Mouse (Mus musculus) midbrain, embryonic 11.5 days (tissue): ENCODE measurements around the gene C3ar1. TPM values are rescaled to one million over a fixed set of nuclear protein-coding genes. Genes with fewer than 3 reads are reported as not detected.

Source experiments
- ATAC-seq: fragments of 200-750 bp; cut with Nextera tagmentation; 2 replicates; pipeline ENCODE4 v1.8.0; 2017; ENCODE audit warnings: moderate TSS enrichment, moderate library complexity; ENCODE audit not compliant: low FRiP score
- DNase-seq: peaks from one replicate; pipeline ENCODE4 v3.0.0; 2015; ENCODE audit warnings: low spot score; ENCODE audit errors: missing footprints
- H3K27ac ChIP-seq: fragments of 300-500 bp; sonication (generic); 2 replicates; pipeline ENCODE4 v1.5.1; 2014; ENCODE audit warnings: low read depth, low read length
- H3K27me3 ChIP-seq: fragments of 300-500 bp; sonication (generic); 2 replicates; pipeline ENCODE4 v1.6.1; 2014; ENCODE audit warnings: mild to moderate bottlenecking, low read length, moderate library complexity, mixed read lengths; ENCODE audit not compliant: control insufficient read depth, insufficient read depth
- H3K36me3 ChIP-seq: fragments of 300-500 bp; sonication (generic); 2 replicates; pipeline ENCODE4 v1.6.1; 2014; ENCODE audit warnings: mild to moderate bottlenecking, low read length, moderate library complexity, mixed read lengths; ENCODE audit not compliant: control insufficient read depth, insufficient read depth
- H3K4me1 ChIP-seq: fragments of 300-500 bp; sonication (generic); 2 replicates; pipeline ENCODE4 v1.6.1; 2014; ENCODE audit warnings: low read length; ENCODE audit not compliant: control insufficient read depth, insufficient read depth
- H3K4me2 ChIP-seq: fragments of 300-500 bp; sonication (generic); 2 replicates; pipeline ENCODE4 v1.6.1; 2014; ENCODE audit warnings: mild to moderate bottlenecking, moderate library complexity
- H3K4me3 ChIP-seq: fragments of 300-500 bp; sonication (generic); 2 replicates; pipeline ENCODE4 v1.5.1; 2014; ENCODE audit warnings: low read depth, low read length
- H3K9ac ChIP-seq: fragments of 300-500 bp; sonication (generic); 2 replicates; pipeline ENCODE4 v1.6.1; 2014; ENCODE audit warnings: low read length
- H3K9me3 ChIP-seq: fragments of 300-500 bp; sonication (generic); 2 replicates; pipeline ENCODE4 v1.6.1; 2016; ENCODE audit warnings: low read length; ENCODE audit not compliant: control insufficient read depth
- WGBS: fragments of 180-500 bp; shearing (Covaris S2); extraction: QIAGEN DNeasy Blood & Tissue Kit; methylation state at CpG from one replicate; pipeline ENCODE4 v1.1.7; 2014; 5-methylcytosine and 5-hydroxymethylcytosine counted together
- polyA plus RNA-seq: library from polyadenylated mRNA; unstranded; fragments of >200 nt; fragmentation: Nextera tagmentation; extraction: Ambion mirVana; gene quantifications from 2 replicates; pipeline ENCODE4 v1.2.1, GENCODE M21; 2014

The C3ar1 gene
- polyA plus RNA-seq, 1 experiment from 2014 or later = 2.0 TPM

DNA sequence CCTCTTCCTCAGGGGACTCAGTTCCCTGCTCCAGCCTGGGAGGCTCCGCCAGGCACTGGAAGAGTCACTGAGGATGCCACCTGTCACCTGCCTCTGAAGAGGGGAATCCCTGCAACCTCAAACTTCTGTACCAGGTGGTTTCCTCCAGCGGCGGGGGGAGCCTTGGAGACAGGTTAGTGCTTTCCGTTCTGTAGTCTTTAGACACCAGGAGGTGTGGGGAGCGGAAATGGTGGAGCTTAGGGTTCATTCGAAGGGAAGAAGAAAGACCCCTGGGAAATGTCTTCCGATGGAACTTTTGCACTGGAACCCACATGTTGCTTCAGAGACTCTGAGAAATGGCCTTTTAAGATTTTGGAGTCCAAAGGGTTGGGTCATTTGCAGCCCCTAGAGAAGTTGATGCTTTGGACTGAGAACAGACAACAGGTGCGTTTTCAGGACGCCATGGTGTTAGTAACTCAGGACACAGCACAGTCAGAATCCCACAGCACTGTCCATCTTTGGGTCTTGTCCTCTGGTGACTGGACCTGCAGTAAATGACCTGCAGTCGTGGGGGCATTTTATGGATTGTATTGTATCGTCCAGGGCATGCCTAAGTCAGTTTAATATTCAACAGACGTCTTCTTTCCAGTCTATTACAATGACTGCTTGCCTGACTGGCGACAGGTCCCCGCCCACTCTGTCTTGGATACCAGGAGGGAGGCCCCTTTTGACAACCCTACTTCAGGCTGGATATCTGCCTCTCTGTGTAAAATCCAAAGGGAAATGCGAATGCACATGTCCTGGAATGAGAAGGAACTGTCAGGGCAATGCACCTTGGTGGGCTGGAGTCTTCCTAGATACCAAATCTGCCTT lies 34.9 kb downstream of the C3ar1 start:
- H3K9ac ChIP-seq = peak overlapping the region; percentile 89; the same call in 1 of the 2 replicates
- peaks cover 13% of the 10 kb centered on the region for H3K4me1 ChIP-seq
- H3K27me3 ChIP-seq = no peaks in the 10 kb centered on the region
- no peak; the same call in none of the 2 replicates for ATAC-seq
- H3K4me3 ChIP-seq = peak overlapping the region; percentile 81
- peak; percentile 87 for DNase-seq
- 24% methylated on average over 15 of the region's 15 CpGs for WGBS
- H3K9me3 ChIP-seq = no peaks in the 10 kb centered on the region
- H3K4me2 ChIP-seq = peak overlapping the region; percentile 94
- H3K27ac ChIP-seq = no peak overlapping the region
- no peaks in the 10 kb centered on the region for H3K36me3 ChIP-seq

DNA sequence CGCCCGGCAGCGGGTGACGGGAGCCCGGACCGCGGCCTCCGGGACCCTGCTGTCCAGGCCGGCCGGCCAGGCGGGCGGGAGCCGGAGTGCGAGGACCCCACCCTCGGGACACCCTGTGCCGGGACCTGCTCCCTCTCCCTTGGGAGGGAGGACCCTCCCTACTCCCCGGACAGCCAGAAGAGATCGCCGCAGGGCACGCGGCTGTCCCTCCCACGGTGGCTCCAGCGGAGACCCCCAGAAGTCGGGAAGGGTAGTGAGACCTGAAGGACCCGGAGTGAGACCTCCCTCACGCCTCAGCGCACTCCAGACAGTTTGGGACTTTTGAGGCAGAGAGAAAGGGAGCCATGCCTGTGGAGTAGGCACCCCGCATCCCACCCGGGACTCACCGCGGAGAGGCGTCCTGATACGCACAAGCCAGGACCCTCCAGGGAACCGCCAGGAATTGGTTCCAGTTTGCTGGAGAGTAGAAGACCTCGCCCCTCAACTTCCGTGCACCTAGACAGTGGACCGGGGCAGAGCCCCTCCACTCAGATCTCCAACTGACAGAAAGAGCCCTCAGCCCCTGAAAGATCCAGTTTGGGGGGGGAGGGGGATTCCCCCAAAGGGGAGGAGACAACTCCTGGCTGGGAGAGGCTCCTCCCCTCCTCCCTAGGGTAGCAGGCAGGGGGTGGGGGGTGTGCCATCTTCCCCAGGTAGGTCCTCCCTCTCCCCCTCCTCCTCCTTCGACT lies 35.7 kb downstream of the C3ar1 start:
- Histone ChIP-seq H3K27ac (no peak overlapping the region), H3K4me2 (peak overlapping the region; percentile 94), H3K4me1 (peaks cover 10% of the 10 kb centered on the region), H3K9ac (peak overlapping the region; percentile 89), H3K4me3 (peak overlapping the region; percentile 81), H3K27me3 (no peaks in the 10 kb centered on the region), H3K9me3 (no peaks in the 10 kb centered on the region), H3K36me3 (no peaks in the 10 kb centered on the region)
- peak; percentile 94 for DNase-seq
- peak; percentile 67 for ATAC-seq
- under 1% methylated on average over 35 of the region's 38 CpGs for WGBS

DNA sequence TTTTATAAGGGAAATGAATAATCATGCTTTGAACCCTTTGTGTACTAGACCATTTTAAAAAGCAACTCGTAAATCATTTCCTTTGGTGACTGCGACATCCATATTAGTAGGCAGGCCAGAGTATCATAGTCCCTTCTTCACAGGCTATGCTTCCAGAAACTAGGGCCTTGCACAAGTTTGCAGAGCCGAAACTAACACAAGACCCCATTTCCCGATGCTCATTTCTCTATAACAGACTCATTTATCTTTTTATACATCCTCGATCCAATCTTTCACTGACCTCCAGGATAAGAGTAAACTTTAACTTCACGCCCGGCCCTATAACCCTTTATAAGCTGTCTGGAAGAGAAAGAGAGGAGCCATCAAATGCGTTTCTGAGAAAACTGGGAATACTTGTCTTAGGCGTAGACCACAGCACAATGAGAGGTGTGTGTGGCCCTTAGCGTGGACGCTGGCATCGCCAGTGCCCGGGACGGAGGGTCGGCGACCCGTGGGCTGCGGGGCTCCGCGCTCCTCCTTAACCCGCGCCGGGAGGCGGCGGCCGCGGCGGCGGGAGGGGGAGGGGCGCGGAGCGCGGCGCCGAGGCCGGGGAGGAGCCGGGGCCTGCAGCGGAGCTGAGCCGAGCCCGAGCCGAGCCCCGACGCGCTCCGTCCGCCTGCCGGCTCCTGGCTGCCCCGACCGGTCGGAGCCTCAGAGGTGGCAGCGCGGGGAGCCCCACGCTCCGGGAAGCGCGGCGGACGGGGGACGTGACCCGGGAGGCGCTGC lies 36.5 kb downstream of the C3ar1 start, which contains the start of gene Foxj2:
Gene Foxj2, plus strand, starts transcription at position 609 of the 765 bp plus-strand sequence.
- peak; percentile 89 for ATAC-seq
- peak within 1 kb of the TSS; percentile 94 for H3K4me2 ChIP-seq

DNA sequence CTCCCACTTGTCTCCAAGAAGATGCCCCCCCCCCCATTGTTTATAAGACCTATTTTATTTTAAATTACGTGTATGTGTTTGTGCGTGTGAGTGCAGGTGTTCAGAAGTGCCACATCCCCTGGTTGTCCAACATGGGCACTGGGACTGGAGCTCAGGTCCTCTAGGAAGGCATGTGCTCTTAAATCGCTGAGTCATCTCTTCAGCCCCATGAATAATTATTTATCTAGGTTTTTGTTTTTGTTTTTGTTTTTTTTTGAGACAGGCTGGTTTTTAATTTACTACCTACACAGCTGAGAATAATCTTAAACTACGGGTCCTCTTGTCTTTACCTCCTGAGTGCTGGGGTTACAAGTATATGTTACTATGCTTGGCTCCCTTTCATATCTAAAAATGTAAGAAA lies 42.3 kb downstream of the C3ar1 start:
- H3K27me3 ChIP-seq = no peaks in the 10 kb centered on the region
- no peaks in the 10 kb centered on the region for H3K9me3 ChIP-seq
- DNase-seq (no peak), ATAC-seq (no peak)
- H3K4me3 ChIP-seq = no peak overlapping the region
- peaks cover 4% of the 10 kb centered on the region for H3K4me1 ChIP-seq
- H3K27ac ChIP-seq = no peak overlapping the region
- 82% methylated on average over 4 of the region's 4 CpGs for WGBS
- no peaks in the 10 kb centered on the region for H3K36me3 ChIP-seq
- H3K4me2 ChIP-seq = no peak overlapping the region
- H3K9ac ChIP-seq = no peak overlapping the region

More for the DNA sequence above, 36.5 kb downstream of the C3ar1 start, which contains the start of gene Foxj2:
- Histone ChIP-seq H3K27ac (no peak within 1 kb of the TSS), H3K27me3 (no peaks in the 10 kb centered on the region), H3K36me3 (no peaks in the 10 kb centered on the region), H3K4me1 (peaks cover 10% of the 10 kb centered on the region), H3K9me3 (no peaks in the 10 kb centered on the region), H3K9ac (peak within 1 kb of the TSS; percentile 89), H3K4me3 (peak within 1 kb of the TSS; percentile 81)
- WGBS = 2% methylated on average over 53 of the region's 61 CpGs
- DNase-seq = peak; percentile 96

DNA sequence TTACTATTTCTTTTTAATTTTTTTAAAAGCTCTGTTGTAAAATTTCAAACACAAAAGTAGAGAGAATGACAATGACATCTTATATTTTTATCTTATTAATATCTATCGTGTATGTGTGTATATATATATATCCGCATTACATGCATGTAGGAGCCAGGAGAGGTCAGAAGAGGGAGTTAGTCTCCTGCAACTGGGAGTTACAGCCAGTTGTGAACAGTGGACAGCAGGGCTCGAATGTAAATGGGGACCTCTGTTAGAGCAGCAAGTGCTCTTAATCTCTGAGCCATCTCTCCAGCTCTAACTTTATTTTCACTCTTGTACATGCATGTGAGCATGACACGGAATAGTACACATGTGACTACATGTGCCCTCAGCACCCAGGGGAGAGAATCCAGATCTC lies 43.2 kb downstream of the C3ar1 start:
- no peaks in the 10 kb centered on the region for H3K36me3 ChIP-seq
- no peak for ATAC-seq
- no peaks in the 10 kb centered on the region for H3K27me3 ChIP-seq
- H3K9me3 ChIP-seq = no peaks in the 10 kb centered on the region
- no peak overlapping the region for H3K27ac ChIP-seq
- 90% methylated on average over 4 of the region's 4 CpGs for WGBS
- H3K4me1 ChIP-seq = peaks cover 4% of the 10 kb centered on the region
- no peak overlapping the region for H3K4me3 ChIP-seq
- no peak for DNase-seq
- no peak overlapping the region for H3K9ac ChIP-seq
- no peak overlapping the region for H3K4me2 ChIP-seq

DNA sequence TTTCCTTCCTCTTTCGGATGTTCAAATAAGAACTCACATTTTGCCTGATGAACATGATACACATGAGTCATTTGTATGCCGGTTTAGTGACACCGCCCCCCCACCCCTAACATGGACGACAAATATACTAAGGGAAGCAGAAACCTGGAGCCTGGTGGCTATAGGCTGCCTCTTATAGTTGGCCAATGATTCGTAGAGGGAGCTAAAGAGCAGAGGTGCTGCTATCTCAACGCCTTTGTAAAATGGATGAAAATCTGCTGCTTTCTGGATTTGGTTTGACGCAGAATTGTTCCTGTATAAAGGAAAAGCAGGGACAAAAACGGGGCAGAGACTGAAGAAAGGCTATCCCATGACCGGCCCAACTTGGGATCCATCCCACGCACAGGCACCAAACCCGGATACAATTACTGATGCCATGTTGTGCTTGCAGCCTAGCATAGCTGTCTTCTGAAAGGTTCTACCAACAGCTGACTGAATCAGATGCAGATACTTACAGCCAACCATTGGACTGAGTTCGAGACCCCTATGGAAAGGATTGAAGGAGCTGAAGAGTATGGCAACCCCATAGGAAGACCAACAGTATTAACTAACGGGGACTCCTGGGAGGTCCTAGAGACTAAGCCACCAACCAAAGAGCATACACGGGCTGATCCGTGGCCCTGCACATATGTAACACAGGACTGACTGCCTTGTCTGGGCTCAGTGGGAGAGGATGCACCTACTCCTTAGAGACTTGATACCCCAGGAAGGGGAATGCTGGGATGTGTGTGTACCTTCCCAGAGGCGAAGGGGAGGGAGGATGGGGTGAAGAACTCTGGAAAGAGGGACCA lies 44.0 kb downstream of the C3ar1 start:
- ATAC-seq = peak; percentile 41
- Histone ChIP-seq H3K27me3 (no peaks in the 10 kb centered on the region), H3K27ac (peak overlapping the region; percentile 97), H3K4me1 (peaks cover 4% of the 10 kb centered on the region), H3K4me3 (peak overlapping the region; percentile 66), H3K9me3 (no peaks in the 10 kb centered on the region), H3K9ac (peak overlapping the region; percentile 79), H3K36me3 (no peaks in the 10 kb centered on the region), H3K4me2 (peak overlapping the region; percentile 58)
- DNase-seq = peak; percentile 91
- WGBS = 25% methylated on average over 16 of the region's 16 CpGs

DNA sequence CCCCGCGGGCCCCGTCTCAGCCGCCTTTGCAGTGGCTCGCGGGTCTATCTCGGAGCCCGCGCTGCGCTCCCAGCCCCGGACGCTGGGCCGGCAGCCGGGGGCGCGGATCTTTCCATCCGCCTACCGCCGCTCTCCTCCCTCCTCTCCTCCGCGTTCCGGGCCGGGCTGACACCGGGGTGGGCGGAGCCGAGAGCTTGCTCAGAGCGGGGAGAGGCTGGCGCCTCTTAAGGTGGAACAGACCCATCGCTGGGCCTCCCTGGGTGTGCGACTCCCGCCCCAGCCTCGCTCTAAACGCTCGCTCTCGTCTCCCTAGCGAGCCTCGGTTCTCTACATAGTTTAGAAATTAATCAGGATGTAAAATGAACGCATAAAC lies 44.7 kb downstream of the C3ar1 start:
- Histone ChIP-seq H3K9ac (peak overlapping the region; percentile 79), H3K4me3 (peak overlapping the region; percentile 66), H3K36me3 (no peaks in the 10 kb centered on the region), H3K4me2 (peak overlapping the region; percentile 58), H3K27ac (peak overlapping the region; percentile 97), H3K4me1 (peaks cover 4% of the 10 kb centered on the region), H3K27me3 (no peaks in the 10 kb centered on the region), H3K9me3 (no peaks in the 10 kb centered on the region)
- WGBS = under 1% methylated on average over 38 of the region's 38 CpGs
- ATAC-seq = peak; percentile 95
- peak; percentile 96 for DNase-seq

DNA sequence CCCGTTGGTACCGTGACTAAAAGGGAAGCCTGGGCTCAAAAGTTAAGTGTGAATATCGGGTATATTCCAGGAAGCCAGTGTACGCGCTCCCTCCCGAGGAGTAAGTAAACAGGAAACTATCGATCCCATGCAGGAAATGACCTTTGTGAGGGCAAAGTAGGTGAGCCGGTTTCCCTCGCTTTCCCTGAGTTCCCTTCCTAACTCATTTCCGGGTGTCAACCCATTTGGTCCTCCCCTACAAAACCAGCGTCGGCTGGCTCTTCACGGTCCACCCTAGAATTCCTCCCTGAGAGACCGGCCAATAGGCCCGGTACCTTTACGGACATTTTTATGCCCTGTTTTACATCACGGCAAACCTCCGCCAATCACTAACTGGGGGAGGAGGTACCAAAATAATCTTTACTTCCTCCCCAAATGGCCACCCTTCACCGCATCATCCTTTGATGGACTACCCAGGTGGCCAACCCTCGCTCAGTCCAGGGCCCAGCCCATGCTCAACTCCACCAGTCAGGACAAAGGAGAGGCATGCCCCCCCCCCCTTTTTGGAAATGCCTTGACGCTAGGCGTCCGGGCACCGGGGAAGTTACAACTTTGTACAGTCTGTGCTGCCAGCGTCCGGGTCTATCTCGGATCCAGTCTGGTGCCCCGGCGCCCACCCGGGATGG lies 45.2 kb downstream of the C3ar1 start:
- peaks cover 4% of the 10 kb centered on the region for H3K4me1 ChIP-seq
- DNase-seq (peak; percentile 97), ATAC-seq (peak; percentile 99)
- peak overlapping the region; percentile 66 for H3K4me3 ChIP-seq
- WGBS = under 1% methylated on average over 30 of the region's 30 CpGs
- H3K9me3 ChIP-seq = no peaks in the 10 kb centered on the region
- peak overlapping the region; percentile 79 for H3K9ac ChIP-seq
- peak overlapping the region; percentile 97 for H3K27ac ChIP-seq
- H3K27me3 ChIP-seq = no peaks in the 10 kb centered on the region
- H3K36me3 ChIP-seq = no peaks in the 10 kb centered on the region
- H3K4me2 ChIP-seq = peak overlapping the region; percentile 58
